Mouse (Mus musculus): ENCODE measurements around the gene Nppc. TPM values are rescaled to one million over a fixed set of nuclear protein-coding genes. Genes with fewer than 3 reads are reported as not detected.
A peak's percentile ranks its signal among the peaks of the same experiment; 100 is the strongest.

Nppc gene
- not detected in 2 replicates for total RNA-seq (2015)
- total RNA-seq (2017), result 0.41 TPM in 1 of 2 replicates, not detected in the other

- peak; percentile 72 for ATAC-seq (replicated peaks; ENCODE audit: poor library complexity)
Measured at GRCm38 (mm10) chr1:86670279-86671038, at the start of gene Nppc. Nppc (minus strand) TSS chr1:86670571.

GRCm38 (mm10) chr1:86719391-86719790 lies 49.0 kb upstream of the Nppc start:
- ATAC-seq (replicated peaks; ENCODE audit: poor library complexity), result no peak

DNA sequence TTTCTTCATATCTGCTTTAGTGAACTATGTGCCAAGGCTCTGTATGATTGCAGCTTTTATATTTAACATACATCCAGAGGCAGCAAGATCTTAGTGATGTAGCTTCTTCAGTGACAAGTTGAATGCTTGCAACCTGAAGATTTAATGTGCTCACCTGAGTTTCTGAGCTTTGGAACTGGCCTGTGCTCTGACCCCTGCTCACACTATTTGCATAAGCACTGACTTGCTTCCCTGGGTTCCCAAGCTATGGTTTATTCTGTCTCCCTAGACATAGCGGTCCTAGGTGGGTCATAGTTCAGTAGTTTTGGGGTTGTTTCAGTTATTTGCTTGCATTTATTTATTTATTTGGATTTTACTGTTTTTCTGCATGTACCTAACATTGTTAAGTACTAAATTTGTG lies 47.8 kb upstream of the Nppc start:
- no peak for ATAC-seq (replicated peaks; ENCODE audit: poor library complexity)

DNA sequence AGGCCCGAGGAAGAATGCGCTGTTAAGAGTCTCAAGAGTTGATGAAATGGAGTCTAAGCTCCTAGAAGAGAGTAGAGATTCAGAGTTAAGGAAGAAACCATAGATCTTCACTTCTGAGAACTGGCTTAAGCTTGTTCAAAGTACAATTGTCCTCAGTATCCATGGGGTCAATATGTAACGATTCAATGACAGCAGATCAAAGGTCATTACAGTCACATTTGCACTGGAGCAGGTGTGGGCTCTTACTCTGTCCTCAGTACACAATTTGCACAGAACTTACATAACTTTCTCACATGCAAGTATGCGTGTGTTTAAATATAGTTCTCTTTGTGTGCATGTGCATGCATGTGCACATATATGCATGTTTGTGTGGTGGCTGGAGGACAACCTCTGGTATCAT lies 42.7 kb upstream of the Nppc start:
- ATAC-seq (replicated peaks; ENCODE audit: poor library complexity), result no peak

- ATAC-seq (replicated peaks; ENCODE audit: poor library complexity), result no peak
Measured at GRCm38 (mm10) chr1:86712045-86712444, 41.7 kb upstream of the Nppc start.

DNA sequence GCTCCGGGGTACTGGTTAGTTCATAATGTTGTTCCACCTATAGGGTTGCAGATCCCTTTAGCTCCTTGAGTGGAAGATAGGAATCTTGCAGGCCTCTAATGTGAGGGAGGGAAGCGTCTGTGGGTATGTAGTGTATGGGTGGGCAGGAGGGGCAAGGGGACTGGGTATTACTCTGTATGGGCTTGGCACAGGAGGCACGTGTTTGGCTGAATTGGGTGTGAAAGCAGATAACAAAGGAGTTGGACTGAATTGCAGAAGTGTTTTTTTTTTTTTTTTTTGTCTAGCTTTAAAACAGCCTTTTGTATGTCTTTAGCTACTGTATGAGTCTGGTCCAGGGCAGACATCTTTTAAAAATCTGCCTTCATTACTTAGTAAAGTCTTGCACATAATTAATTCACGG lies 39.2 kb upstream of the Nppc start:
- ATAC-seq (replicated peaks; ENCODE audit: poor library complexity), result peak; percentile 71; the same call in 1 of the 2 replicates

DNA sequence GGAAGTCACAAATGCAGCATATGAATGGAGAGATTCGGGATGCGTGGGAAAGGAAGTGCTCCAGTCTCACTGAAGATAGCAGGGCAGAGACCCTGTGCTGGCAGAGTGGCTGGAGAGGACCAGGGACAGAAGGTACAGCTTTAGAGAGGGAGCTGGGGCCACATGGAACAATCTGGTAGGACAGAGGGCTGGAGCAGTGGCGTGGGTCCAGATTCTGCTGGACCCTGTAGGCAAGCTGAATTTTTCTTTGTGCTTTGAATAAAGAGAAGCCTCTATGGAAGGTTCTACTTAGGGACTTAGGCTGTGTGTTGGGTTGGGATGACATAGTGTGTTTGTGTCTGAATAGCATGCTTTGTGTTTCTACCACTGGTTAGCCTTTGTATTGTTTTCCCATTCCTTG lies 35.1 kb upstream of the Nppc start:
- ATAC-seq (replicated peaks; ENCODE audit: poor library complexity), result no peak

DNA sequence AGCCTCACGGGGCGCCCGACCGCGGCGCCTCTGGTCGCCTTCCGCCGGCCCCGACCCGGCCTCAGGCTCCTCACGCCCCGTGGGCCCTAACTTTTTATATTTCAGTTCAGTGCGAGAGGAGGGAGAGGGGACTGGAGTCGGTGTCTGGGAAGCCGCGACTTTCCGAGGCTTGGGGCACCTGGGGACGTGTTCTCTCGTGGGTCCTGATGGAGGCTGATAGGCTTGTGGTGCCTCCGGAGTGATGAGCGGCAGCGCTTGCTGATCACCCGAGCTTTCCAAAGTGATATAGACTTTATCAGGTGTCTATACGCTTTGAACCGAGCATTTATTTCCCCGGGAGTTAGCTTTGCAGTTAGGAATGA lies 33.6 kb upstream of the Nppc start:
- ATAC-seq (replicated peaks; ENCODE audit: poor library complexity), result peak; percentile 29

DNA sequence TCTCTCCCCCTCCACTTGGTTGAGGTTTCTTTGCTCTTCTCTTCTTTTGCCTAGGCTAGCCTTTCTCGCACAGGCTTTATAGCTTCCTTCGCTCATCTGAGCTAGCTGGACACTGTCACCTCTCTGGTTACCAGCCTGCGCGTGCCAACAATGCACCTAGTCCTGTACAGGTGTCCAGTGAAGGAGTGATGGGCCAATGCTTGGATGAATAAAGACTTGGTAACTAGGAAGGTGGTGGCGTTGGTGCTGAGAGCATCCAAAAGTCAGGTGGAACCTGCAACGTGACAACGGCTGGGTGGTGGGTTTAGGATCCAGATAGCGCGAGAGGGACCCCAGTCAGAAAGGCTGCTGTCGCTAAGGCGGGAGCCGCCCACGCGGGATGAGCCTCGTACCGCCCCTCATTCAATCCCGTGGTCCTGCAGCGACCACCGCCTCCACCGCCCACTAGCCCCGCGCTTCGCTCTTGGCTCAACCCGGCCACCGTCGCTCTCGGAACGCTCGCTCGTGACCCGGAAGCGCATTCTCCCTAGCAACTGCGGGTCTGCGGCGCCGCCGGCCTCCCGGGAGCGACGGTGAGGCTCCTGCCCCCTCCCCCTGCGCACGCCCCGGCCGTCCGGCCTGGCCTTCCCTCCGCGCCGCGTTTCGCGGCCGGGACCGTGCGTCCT lies 33.1 kb upstream of the Nppc start, which contains the start of gene Dis3l2:
TSS of gene Dis3l2 (plus strand) at position 509 of the 665 bp plus-strand sequence.
- peak; percentile 86 for ATAC-seq (replicated peaks; ENCODE audit: poor library complexity)

- ATAC-seq (replicated peaks; ENCODE audit: poor library complexity), result peak; percentile 50; the same call in 1 of the 2 replicates
Measured at GRCm38 (mm10) chr1:86700367-86700766, 30.0 kb upstream of the Nppc start.

DNA sequence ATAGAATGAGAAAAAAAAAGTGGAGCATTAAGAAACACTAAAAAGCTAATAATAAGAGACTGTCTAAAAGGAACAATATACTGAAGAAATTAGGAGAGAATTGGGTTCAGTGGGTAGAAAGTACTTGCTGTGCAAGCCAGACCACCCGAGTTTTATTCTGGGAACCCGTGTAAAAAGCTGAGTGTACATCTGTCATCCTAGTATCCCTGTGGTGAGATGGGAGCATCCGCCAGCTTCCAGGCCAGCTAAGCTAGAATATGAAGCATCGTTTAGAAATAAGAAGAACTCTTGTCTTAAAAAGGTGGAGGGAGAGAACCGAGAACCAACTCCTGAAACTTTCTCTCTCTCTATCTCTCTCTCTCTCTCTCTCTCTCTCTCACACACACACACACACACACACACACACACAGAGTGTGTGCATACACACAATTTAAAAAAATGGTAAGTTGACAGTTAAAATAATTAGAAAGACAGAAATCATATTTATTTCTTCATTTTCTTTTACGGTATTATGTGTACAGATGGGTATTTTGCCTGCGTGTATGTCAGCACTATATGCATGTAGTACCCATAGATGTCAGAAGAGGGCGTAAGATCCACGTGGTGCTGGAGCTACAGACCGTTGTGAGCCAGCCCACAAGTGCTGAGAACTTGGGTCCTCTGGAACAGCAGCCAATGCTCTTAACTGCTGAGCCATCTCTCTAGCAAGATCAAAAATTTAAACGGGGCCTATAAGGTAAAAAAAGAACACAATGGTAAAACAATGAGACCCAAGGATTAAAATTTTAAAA lies 29.2 kb upstream of the Nppc start:
- ATAC-seq (replicated peaks; ENCODE audit: poor library complexity), result peak; percentile 32; the same call in 1 of the 2 replicates

DNA sequence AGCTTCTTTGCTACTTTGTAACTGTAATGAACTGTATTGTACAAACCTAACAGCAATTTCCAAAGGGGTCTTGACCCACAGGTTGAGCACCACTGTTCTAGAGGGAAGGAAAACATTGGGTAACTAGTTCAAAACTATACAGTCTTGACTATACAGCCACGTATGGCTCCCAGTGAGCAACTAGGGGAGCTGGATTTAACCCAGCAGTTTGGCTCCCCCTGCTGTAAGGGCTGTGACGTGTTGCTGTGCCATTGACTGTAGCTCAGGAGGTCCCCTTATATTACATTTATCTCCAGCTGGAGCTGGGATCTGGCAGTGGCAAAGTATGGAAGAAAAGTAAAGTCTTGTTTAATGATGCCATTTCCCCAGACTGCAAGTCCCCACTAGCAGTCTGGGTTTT lies 28.4 kb upstream of the Nppc start:
- peak; percentile 35; the same call in 1 of the 2 replicates for ATAC-seq (replicated peaks; ENCODE audit: poor library complexity)

GRCm38 (mm10) chr1:86696948-86697347 lies 26.6 kb upstream of the Nppc start:
- ATAC-seq (replicated peaks; ENCODE audit: poor library complexity), result peak; percentile 66

- no peak for ATAC-seq (replicated peaks; ENCODE audit: poor library complexity)
Measured at GRCm38 (mm10) chr1:86691027-86691426, 20.7 kb upstream of the Nppc start.

DNA sequence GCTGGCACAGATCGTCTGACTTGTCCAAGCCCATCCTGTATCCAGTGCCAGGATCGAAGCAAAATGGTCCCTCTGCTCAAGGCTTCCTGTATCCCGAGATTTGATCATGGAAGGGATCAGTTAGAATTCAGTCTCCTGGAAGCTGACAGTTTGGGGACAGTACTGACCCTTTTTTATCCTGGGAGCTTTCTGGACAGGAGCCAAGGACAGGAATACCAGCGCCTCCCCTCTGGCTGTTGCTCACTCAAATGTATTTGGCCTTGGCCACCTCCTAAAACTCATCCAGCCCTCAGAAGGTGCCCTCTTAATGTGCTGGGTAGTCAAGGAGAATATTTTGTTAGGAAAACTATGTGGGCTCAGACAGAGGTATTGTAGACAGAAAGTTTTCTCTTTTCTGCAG lies 16.9 kb upstream of the Nppc start:
- no peak for ATAC-seq (replicated peaks; ENCODE audit: poor library complexity)

DNA sequence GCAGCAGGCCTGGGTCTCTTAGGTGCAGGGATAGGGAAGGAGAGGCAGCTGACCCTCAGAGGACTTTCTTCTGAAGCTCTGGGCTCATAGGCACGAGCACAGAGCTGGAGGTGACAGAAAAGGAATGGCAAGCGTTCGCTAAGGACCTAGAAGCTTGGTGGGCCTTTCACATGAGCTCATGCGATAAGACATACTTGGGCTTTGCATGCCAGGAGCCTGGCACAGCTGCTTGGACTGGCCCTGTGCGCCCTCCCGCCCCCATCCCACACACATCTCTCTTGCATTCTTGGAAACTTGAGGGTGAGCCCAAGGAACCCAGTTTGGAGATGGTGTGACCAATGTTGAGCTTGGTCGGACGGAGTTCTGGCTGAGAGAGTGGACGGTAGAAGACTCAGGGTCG lies 8.3 kb upstream of the Nppc start:
- ATAC-seq (replicated peaks; ENCODE audit: poor library complexity), result no peak

GRCm38 (mm10) chr1:86677624-86678023 lies 7.3 kb upstream of the Nppc start:
- no peak for ATAC-seq (replicated peaks; ENCODE audit: poor library complexity)

DNA sequence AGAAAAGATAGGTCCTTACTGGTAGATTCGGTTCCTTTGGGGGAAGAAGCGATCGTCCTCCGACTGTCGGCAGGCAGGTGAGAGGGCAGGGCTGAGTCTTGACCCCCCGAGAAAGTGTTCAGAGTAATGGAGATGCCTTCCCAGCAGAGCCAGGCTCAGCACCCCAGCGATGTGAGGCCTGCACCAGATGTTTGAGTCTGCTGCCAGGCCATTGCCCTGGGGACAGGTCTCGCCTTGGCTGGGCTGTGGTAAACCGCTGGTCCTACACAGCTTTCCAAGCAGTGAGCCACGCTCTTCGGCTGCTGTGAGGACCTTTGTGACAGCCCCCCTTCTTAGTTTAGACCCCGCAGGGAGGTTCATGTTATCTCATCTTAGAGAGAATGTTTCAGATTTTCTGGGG lies 4.8 kb upstream of the Nppc start:
- no peak for ATAC-seq (replicated peaks; ENCODE audit: poor library complexity)

DNA sequence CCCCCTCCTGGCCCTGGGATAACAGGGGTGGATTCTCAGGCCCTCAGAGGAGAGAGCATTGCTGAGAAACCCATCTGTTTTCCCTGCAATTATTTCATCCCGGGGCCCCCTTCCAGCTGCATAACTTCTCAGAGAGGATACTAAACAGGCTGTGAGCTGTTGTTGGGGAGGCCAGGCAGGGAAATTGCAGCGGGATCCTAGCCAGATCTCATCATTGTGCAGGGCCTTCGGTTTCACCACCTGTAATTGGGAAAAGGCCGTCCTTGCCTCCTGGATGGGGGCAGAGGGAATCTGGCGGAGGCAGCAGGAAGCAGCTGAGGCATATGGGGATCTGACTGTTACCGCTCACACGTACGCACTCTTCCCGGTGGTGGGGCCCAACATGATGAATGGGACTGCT lies 4.0 kb upstream of the Nppc start:
- no peak for ATAC-seq (replicated peaks; ENCODE audit: poor library complexity)

GRCm38 (mm10) chr1:86669552-86670273 lies 658 bp downstream of the Nppc start:
- peak; percentile 85 for ATAC-seq (replicated peaks; ENCODE audit: poor library complexity)

GRCm38 (mm10) chr1:86665091-86665490 lies 5.3 kb downstream of the Nppc start:
- ATAC-seq (replicated peaks; ENCODE audit: poor library complexity), result no peak
